Mouse (Mus musculus): Measurements from ENCODE around the gene Kansl1l.

DNA sequence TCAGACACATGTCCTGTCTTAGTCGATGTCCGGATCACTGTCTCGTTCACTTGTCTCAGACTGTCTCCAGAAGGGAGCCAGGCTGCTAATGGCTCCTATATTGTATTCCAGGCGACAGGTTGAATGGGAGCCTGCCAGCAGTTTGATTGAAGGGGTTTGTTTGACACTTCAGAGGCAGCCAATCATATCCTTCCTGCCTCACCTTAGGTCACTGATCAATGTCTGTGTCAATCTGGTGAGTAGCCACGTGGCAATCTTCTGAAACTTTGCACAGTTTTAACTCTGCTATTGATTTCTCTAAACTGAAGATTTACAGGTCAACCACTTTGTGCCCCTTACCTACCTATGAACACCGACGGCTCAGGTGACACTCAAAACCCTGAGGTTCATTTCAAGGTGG, 145.9 kb downstream of the Kansl1l start:
- TF ChIP-seq CTCF (IDR thresholded peaks at IDR 0.05; ENCODE audit: low read depth) (no peak), EP300 (IDR thresholded peaks at IDR 0.05; ENCODE audit: low read depth) (peak; percentile 36; the same call in 1 of the 2 replicates)
